Mouse (Mus musculus): ENCODE data around the gene Slc2a1.

- TF ChIP-seq CTCF (IDR thresholded peaks at IDR 0.05; ENCODE audit: extremely low read depth, insufficient read depth, insufficient read length, insufficient replicate concordance) (no peak), POLR2A (IDR thresholded peaks at IDR 0.05; ENCODE audit: low read depth, low read length) (no peak)
Observed at GRCm38 (mm10) chr4:119102350-119103126, 6.0 kb upstream of the Slc2a1 start.

All from spleen, adult 2 months (tissue).